Mouse (Mus musculus): ENCODE data around the gene Wdr61. TPM values are rescaled to one million over a fixed set of nuclear protein-coding genes. Genes with fewer than 3 reads are reported as not detected.
A peak's percentile ranks its signal among the peaks of the same experiment; 100 is the strongest.

Wdr61 gene
- polyA plus RNA-seq, 1 experiment from 2014 or later: 179 TPM

GRCm38 (mm10) chr9:54671962-54672361 is 62.4 kb downstream of the Wdr61 start:
- Histone ChIP-seq H3K27ac (ENCODE audit: low read depth, low read length) (no peak overlapping the region), H3K9me3 (ENCODE audit: control insufficient read depth, low read length) (no peaks in the 10 kb centered on the region), H3K36me3 (ENCODE audit: control insufficient read depth, insufficient read depth, low read length) (no peaks in the 10 kb centered on the region), H3K27me3 (ENCODE audit: control insufficient read depth, insufficient read depth, low read length) (no peaks in the 10 kb centered on the region), H3K4me3 (ENCODE audit: low read depth, low read length) (no peak overlapping the region), H3K9ac (ENCODE audit: low read length) (no peak overlapping the region), H3K4me1 (ENCODE audit: control insufficient read depth, insufficient read depth, low read length) (no peaks in the 10 kb centered on the region), H3K4me2 (no peak overlapping the region)
- WGBS: 87% methylated on average over 3 of the region's 3 CpGs
- ATAC-seq (ENCODE audit: low FRiP score) (no peak), DNase-seq (ENCODE audit: low spot score, missing footprints) (peak; percentile 21)

DNA sequence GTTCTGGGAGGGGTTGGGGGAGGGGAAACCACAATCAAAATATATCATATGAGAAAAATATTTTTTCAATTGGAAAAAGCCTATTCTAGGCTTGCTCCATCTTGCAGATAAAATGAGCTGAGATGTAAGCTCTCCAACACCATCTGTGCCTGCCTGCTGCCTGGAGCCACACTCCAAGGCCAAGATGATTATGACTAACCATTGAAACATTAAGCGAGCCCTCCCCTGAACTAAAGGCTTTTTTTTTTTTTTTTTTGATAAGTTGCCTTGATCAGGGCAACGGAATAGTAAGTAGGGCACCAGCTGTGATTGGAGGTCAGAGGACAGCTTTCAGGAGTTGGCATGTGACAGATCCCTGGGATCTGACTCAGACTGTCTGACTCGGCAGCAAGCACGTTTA is 65.9 kb downstream of the Wdr61 start:
- Histone ChIP-seq H3K27ac (ENCODE audit: low read depth, low read length) (no peak overlapping the region), H3K27me3 (ENCODE audit: control insufficient read depth, insufficient read depth, low read length) (no peaks in the 10 kb centered on the region), H3K9ac (ENCODE audit: low read length) (no peak overlapping the region), H3K4me3 (ENCODE audit: low read depth, low read length) (no peak overlapping the region), H3K4me2 (no peak overlapping the region), H3K4me1 (ENCODE audit: control insufficient read depth, insufficient read depth, low read length) (no peaks in the 10 kb centered on the region), H3K9me3 (ENCODE audit: control insufficient read depth, low read length) (no peaks in the 10 kb centered on the region), H3K36me3 (ENCODE audit: control insufficient read depth, insufficient read depth, low read length) (no peaks in the 10 kb centered on the region)
- peak; percentile 33 for DNase-seq (ENCODE audit: low spot score, missing footprints)
- 64% methylated on average over 4 of the region's 4 CpGs for WGBS
- no peak for ATAC-seq (ENCODE audit: low FRiP score)

- ATAC-seq (ENCODE audit: low FRiP score) (no peak), DNase-seq (ENCODE audit: low spot score, missing footprints) (no peak)
- H3K4me1 ChIP-seq (ENCODE audit: control insufficient read depth, insufficient read depth, low read length): peaks cover 12% of the 10 kb centered on the region
- 94% methylated on average over 3 of the region's 3 CpGs for WGBS
- no peaks in the 10 kb centered on the region for H3K36me3 ChIP-seq (ENCODE audit: control insufficient read depth, insufficient read depth, low read length)
- H3K9me3 ChIP-seq (ENCODE audit: control insufficient read depth, low read length): no peaks in the 10 kb centered on the region
- no peak overlapping the region for H3K9ac ChIP-seq (ENCODE audit: low read length)
- H3K27me3 ChIP-seq (ENCODE audit: control insufficient read depth, insufficient read depth, low read length): no peaks in the 10 kb centered on the region
- H3K4me3 ChIP-seq (ENCODE audit: low read depth, low read length): no peak overlapping the region
- no peak overlapping the region for H3K27ac ChIP-seq (ENCODE audit: low read depth, low read length)
- no peak overlapping the region for H3K4me2 ChIP-seq
Measured at GRCm38 (mm10) chr9:54666116-54666515, 68.2 kb downstream of the Wdr61 start.

Small RNA genes lying within 50 kb of the gene (microRNA-seq; reads per million reads assigned to microRNA genes)
- not detected for gene Mir5710

Other genes starting within 250 kb of the Wdr61 start
- 16.6 and 17.7 TPM in 2 replicates for gene Dmxl2, start 232.9 kb downstream of the Wdr61 start, polyA plus RNA-seq (2014; fragmentation: Nextera tagmentation; extraction: Ambion mirVana)
- not detected in 2 replicates for gene Sh2d7, start 195.5 kb downstream of the Wdr61 start, polyA plus RNA-seq (2014; fragmentation: Nextera tagmentation; extraction: Ambion mirVana)
- gene Cib2, start 174.3 kb downstream of the Wdr61 start, polyA plus RNA-seq (2014; fragmentation: Nextera tagmentation; extraction: Ambion mirVana): 16.8 and 17.9 TPM in 2 replicates
- 122 and 127 TPM in 2 replicates for gene Idh3a, start 148.2 kb downstream of the Wdr61 start, polyA plus RNA-seq (2014; fragmentation: Nextera tagmentation; extraction: Ambion mirVana)
- gene Acsbg1, start 72.6 kb downstream of the Wdr61 start, polyA plus RNA-seq (2014; fragmentation: Nextera tagmentation; extraction: Ambion mirVana): 9.9 and 11.0 TPM in 2 replicates
- gene Dnaja4, start 35.6 kb downstream of the Wdr61 start, polyA plus RNA-seq (2014; fragmentation: Nextera tagmentation; extraction: Ambion mirVana): 4.0 and 4.7 TPM in 2 replicates
- gene Crabp1, start 30.2 kb upstream of the Wdr61 start, polyA plus RNA-seq (2014; fragmentation: Nextera tagmentation; extraction: Ambion mirVana): 1,135 and 1,165 TPM in 2 replicates
- 64.5 and 72.6 TPM in 2 replicates for gene Ireb2, start 129.3 kb upstream of the Wdr61 start, polyA plus RNA-seq (2014; fragmentation: Nextera tagmentation; extraction: Ambion mirVana)
- gene Hykk, start 182.8 kb upstream of the Wdr61 start, polyA plus RNA-seq (2014; fragmentation: Nextera tagmentation; extraction: Ambion mirVana): 4.2 and 4.5 TPM in 2 replicates
- 332 and 341 TPM in 2 replicates for gene Psma4, start 216.3 kb upstream of the Wdr61 start, polyA plus RNA-seq (2014; fragmentation: Nextera tagmentation; extraction: Ambion mirVana)
- 0.79 and 0.81 TPM in 2 replicates for gene AY074887, start 216.5 kb upstream of the Wdr61 start, polyA plus RNA-seq (2014; fragmentation: Nextera tagmentation; extraction: Ambion mirVana)
- 6.5 and 7.7 TPM in 2 replicates for gene Chrna5, start 246.4 kb upstream of the Wdr61 start, polyA plus RNA-seq (2014; fragmentation: Nextera tagmentation; extraction: Ambion mirVana)

All from midbrain, embryonic 11.5 days (tissue).